Mouse (Mus musculus) E14TG2a.4 (cell line): ENCODE data around the gene Rpp25.

Experiments used
- CTCF ChIP-seq: conservative IDR thresholded peaks from 2 replicates; pipeline ENCODE4 v1.5.1; 2014; ENCODE audit warnings: low read length
- NANOG ChIP-seq: IDR thresholded peaks from 2 replicates; pipeline ENCODE4 v1.6.1; 2014; ENCODE audit warnings: borderline replicate concordance, low read length, mixed read lengths
- POU5F1 ChIP-seq: IDR thresholded peaks from 2 replicates; pipeline ENCODE4 v1.6.1; 2014; ENCODE audit warnings: low read length, borderline replicate concordance

- TF ChIP-seq CTCF (no peak), POU5F1 (no peak), NANOG (no peak)
Observed at GRCm38 (mm10) chr9:57526435-57526834, 22.6 kb downstream of the Rpp25 start.
